Mouse (Mus musculus) left cerebral cortex, adult 2 months (tissue): Measurements from ENCODE around the gene Lrrtm4. TPM values are rescaled to one million over a fixed set of nuclear protein-coding genes. Genes with fewer than 3 reads are reported as not detected.

ENCODE experiments used
- DNase-seq, 2 experiments: peaks; one replicate each; pipeline ENCODE4 v3.0.0; 2021 to 2022; ENCODE audit warnings: low spot score in 2 of 2, mixed read lengths in 1 of 2; ENCODE audit errors: extremely low spot score in 1 of 2
- H3K27ac ChIP-seq: fragments of 200-600 bp; 2 replicates; pipeline ENCODE4 v1.8.1; 2022
- H3K4me3 ChIP-seq: fragments of 200-600 bp; 2 replicates; pipeline ENCODE4 v1.8.1; 2022
- CTCF ChIP-seq: fragments of 200-600 bp; IDR thresholded peaks from 2 replicates; pipeline ENCODE4 v1.8.1; 2022; ENCODE audit warnings: antibody characterized with exemption, mild to moderate bottlenecking, moderate library complexity
- intact Hi-C: fragments of 180-260 bp; cut with DNase I; formaldehyde crosslinking; loops from one replicate; pipeline ENCODE4 v1.15.1; 2025
- long read RNA-seq, 2 experiments: library from polyadenylated mRNA; stranded (forward); transcript quantifications; one replicate each; pipeline ENCODE4 v2.0.0; 2021; ENCODE audit warnings: borderline mapping rate in 2 of 2
- total RNA-seq, 2 experiments: library from RNA; stranded (reverse); gene quantifications; 2 replicates each; pipeline ENCODE4 v1.2.3; 2021

The Lrrtm4 gene
- total RNA-seq, result 10 to 100 TPM; 64.9 to 65.8 TPM
- long read RNA-seq, experiment 1, full-length matches to known transcripts, result 15 of 24 reads
- long read RNA-seq, experiment 1, partial matches to known transcripts, result 2 of 24 reads
- long read RNA-seq, experiment 1, other reads (novel, unspliced or antisense), result 7 of 24 reads
- long read RNA-seq, experiment 2, full-length matches to known transcripts, result 9 of 16 reads
- long read RNA-seq, experiment 2, partial matches to known transcripts, result 3 of 16 reads
- long read RNA-seq, experiment 2, other reads (novel, unspliced or antisense), result 4 of 16 reads

DNA sequence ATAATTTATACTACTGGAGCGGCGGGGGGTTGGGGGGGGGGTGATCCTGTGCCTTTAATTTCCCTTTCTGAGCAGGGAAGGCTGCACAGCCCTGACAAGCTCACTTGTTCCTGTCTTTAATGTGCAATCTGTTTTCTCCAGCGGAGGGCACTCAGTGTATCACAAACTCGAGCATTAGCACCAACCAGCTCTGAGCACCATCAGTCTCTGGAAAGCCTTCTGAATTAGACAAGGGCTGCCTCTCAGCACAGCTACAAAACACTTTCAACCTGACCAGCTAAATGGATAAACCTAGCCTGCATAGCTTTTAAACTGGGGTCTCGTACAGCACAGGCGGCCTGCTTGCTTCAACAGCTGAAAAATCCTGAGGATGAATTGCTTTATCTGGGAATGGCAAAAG is at the start of gene Lrrtm4:
Gene Lrrtm4 (plus strand): TSS at position 113 of the 400 bp plus-strand sequence.
- H3K27ac ChIP-seq, result peak within 1 kb of the TSS; percentile 92
- DNase-seq, result peak; percentile 51 to 67
- intact Hi-C loops, result no loop called here
- peak within 1 kb of the TSS; percentile 65 for H3K4me3 ChIP-seq
- peak; percentile 44 for TF ChIP-seq CTCF

DNA sequence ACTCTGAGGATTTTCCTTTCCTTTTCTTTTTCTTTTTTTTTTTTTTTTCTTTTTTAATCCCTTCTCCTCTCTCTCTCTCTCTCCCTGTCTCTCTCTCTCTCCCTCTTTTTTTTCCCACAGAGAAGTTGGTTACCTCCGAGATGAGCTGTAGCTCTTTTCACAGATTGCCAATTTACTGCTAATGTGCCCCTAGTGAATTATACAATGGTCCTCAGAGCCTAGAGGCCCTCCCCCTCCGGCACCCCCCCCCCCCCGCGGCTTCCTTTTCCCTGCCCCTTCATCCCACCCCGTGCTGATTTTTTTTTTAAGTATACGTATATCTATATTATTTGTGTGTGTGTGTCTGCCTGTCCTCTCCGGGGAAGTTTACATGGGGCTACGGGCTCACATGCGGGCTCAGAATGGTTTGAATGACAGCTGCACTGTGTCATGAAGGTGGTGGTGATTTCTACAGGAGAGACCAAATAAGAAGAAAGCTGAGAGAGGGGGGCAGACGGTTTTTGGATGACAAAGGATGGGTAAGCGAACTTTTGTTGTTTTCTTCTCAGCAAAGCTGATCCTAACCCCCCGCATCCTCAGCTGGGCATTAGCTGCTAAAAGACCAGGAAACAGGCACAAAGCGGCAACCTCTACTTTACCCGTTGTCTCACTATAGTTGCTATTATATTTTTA is 648 bp downstream of the Lrrtm4 start:
- peak overlapping the region; percentile 92 for H3K27ac ChIP-seq
- no peak for TF ChIP-seq CTCF
- H3K4me3 ChIP-seq, result peak overlapping the region; percentile 65
- peak in 1 of 2 experiments; percentile 28 for DNase-seq
- intact Hi-C loops, result no loop called here

GRCm38 (mm10) chr6:80019861-80020230 is 1.2 kb downstream of the Lrrtm4 start:
- H3K27ac ChIP-seq, result peak overlapping the region; percentile 92
- no peak for DNase-seq
- TF ChIP-seq CTCF, result no peak
- H3K4me3 ChIP-seq, result peak overlapping the region; percentile 65
- intact Hi-C loops, result loop anchor here (5.0 to 10.0 kb wide), 3 partner anchors 188 to 1747 kb away; no protein-coding TSS in a partner anchor

DNA sequence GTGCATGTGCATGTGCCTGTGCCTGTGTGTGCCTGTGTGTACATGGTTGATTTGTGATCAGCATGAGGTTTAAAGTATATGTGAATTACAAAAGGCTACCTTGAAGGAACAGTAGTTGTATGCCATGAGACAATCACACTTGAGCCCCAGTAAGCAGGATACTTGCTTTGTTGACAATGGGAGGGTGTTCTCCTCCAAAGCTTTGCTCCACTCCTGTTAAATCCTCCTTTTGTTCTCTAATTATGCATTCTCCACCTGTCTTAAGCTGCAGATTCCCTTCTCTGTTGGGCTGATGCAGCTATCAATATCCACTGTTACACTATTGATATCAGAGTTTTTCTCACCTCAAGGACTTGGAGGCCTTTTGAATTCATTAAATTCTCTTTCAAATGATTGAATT is 38.2 kb downstream of the Lrrtm4 start:
- no peak for DNase-seq
- TF ChIP-seq CTCF, result no peak
- intact Hi-C loops, result no loop called here
- H3K4me3 ChIP-seq, result no peak overlapping the region
- no peak overlapping the region for H3K27ac ChIP-seq

GRCm38 (mm10) chr6:80078001-80078400 is 59.3 kb downstream of the Lrrtm4 start:
- H3K4me3 ChIP-seq, result no peak overlapping the region
- TF ChIP-seq CTCF, result no peak
- peak overlapping the region; percentile 34; the same call in 1 of the 2 replicates for H3K27ac ChIP-seq
- intact Hi-C loops, result no loop called here
- DNase-seq, result no peak

- Histone ChIP-seq H3K4me3 (no peak overlapping the region), H3K27ac (no peak overlapping the region)
- TF ChIP-seq CTCF, result no peak
- intact Hi-C loops, result no loop called here
- no peak for DNase-seq
These were observed 60.6 kb downstream of the Lrrtm4 start for GRCm38 (mm10) chr6:80079290-80079689.

GRCm38 (mm10) chr6:80094909-80095308 is 76.2 kb downstream of the Lrrtm4 start:
- Histone ChIP-seq H3K4me3 (no peak overlapping the region), H3K27ac (no peak overlapping the region)
- DNase-seq, result no peak
- intact Hi-C loops, result no loop called here
- TF ChIP-seq CTCF, result no peak

DNA sequence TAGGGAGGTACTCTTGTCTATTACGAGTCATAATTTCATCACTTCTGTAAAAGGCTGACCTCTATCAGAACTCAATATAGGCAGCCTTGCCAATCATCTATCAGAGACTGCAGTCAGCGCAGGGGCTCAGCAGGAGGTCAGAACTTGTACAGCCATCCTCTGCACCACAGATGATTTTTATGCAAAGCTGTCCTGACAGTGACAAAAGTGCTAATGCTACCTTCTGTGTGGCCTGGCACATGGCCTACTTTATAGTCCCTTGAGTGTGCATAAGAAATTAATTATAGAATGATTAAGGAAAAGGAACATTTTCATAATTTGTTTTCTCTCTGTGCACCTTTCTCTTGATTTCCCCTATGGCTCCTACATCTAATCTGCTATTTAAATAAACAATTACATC is 86.7 kb downstream of the Lrrtm4 start:
- no peak for DNase-seq
- intact Hi-C loops, result no loop called here
- no peak for TF ChIP-seq CTCF
- Histone ChIP-seq H3K27ac (no peak overlapping the region), H3K4me3 (no peak overlapping the region)

GRCm38 (mm10) chr6:80105843-80106242 is 87.2 kb downstream of the Lrrtm4 start:
- intact Hi-C loops, result no loop called here
- no peak overlapping the region for H3K4me3 ChIP-seq
- H3K27ac ChIP-seq, result no peak overlapping the region
- no peak for TF ChIP-seq CTCF
- DNase-seq, result no peak

DNA sequence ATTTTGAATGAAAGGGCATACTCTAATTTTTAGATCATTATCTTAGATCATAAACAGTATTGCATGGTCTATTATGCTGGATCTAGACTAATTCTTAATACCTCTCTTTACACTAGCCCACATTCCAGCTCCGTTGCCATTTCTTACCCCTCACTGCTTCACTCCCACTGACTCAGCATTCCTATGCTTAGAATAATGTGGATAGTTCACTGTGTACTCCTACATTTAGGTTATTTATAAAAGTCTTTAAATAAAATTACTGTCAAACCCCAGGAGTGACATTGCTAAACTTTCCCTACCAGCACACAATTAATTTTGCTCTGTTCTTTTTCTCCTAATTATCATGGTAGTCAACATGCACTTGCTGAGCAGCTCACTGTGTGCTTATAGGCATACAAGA is 107.7 kb downstream of the Lrrtm4 start:
- no peak overlapping the region for H3K27ac ChIP-seq
- no peak overlapping the region for H3K4me3 ChIP-seq
- intact Hi-C loops, result no loop called here
- TF ChIP-seq CTCF, result no peak
- DNase-seq, result no peak

GRCm38 (mm10) chr6:80162585-80162984 is 143.9 kb downstream of the Lrrtm4 start:
- intact Hi-C loops, result no loop called here
- DNase-seq, result no peak
- no peak for TF ChIP-seq CTCF
- no peak overlapping the region for H3K4me3 ChIP-seq
- H3K27ac ChIP-seq, result no peak overlapping the region

DNA sequence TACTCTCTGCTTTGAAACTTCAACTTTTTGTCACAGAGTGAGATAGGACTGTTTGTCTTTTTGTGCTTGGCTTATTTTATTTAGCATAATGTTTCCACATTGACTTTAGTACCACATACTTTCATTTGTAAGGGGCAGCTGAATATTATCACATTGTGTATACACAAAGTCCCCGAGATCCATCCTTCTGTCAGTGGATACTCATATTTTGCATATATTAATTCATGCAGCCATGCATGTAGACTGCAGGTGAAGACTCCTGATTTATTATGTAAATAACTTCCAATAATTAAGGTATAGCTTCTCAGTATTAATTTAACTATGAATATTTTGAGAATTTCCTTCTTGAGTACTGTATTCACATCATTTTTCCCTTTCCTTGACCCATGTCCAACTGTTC is 163.2 kb downstream of the Lrrtm4 start:
- Histone ChIP-seq H3K27ac (no peak overlapping the region), H3K4me3 (no peak overlapping the region)
- intact Hi-C loops, result no loop called here
- TF ChIP-seq CTCF, result no peak
- DNase-seq, result no peak

GRCm38 (mm10) chr6:80182353-80182752 is 163.7 kb downstream of the Lrrtm4 start:
- intact Hi-C loops, result no loop called here
- no peak for DNase-seq
- no peak overlapping the region for H3K27ac ChIP-seq
- no peak for TF ChIP-seq CTCF
- no peak overlapping the region for H3K4me3 ChIP-seq
